Mouse (Mus musculus) hindbrain, embryonic 12.5 days (tissue): ENCODE data around the gene Rsph14. TPM values are rescaled to one million over a fixed set of nuclear protein-coding genes. Genes with fewer than 3 reads are reported as not detected.
"Not testable (repeated sequence)": the region's sequence is repeated elsewhere in the genome, so short reads cannot be mapped to it uniquely, and the experiment has no call there.

Experiments used
- ATAC-seq: fragments of 200-750 bp; cut with Nextera tagmentation; 2 replicates; pipeline ENCODE4 v1.8.0; 2017; ENCODE audit warnings: moderate TSS enrichment; ENCODE audit not compliant: low FRiP score
- H3K27ac ChIP-seq: fragments of 300-500 bp; sonication (generic); 2 replicates; pipeline ENCODE4 v1.5.1; 2016; ENCODE audit warnings: mild to moderate bottlenecking
- H3K27me3 ChIP-seq: fragments of 300-500 bp; sonication (generic); 2 replicates; pipeline ENCODE4 v1.6.1; 2016; ENCODE audit warnings: mild to moderate bottlenecking
- H3K36me3 ChIP-seq: fragments of 300-500 bp; sonication (generic); 2 replicates; pipeline ENCODE4 v1.6.1; 2016; ENCODE audit warnings: mild to moderate bottlenecking
- H3K4me1 ChIP-seq: fragments of 300-500 bp; sonication (generic); 2 replicates; pipeline ENCODE4 v1.6.1; 2016
- H3K4me2 ChIP-seq: fragments of 300-500 bp; sonication (generic); replicated peaks from 2 replicates; pipeline ENCODE4 v1.6.1; 2016; ENCODE audit warnings: mild to moderate bottlenecking
- H3K4me3 ChIP-seq: fragments of 300-500 bp; sonication (generic); 2 replicates; pipeline ENCODE4 v1.5.1; 2016; ENCODE audit warnings: mild to moderate bottlenecking
- H3K9ac ChIP-seq: fragments of 300-500 bp; sonication (generic); 2 replicates; pipeline ENCODE4 v1.6.1; 2016; ENCODE audit warnings: mild to moderate bottlenecking, moderate library complexity
- H3K9me3 ChIP-seq: fragments of 300-500 bp; sonication (generic); replicated peaks from 2 replicates; pipeline ENCODE4 v1.6.1; 2016; ENCODE audit warnings: mild to moderate bottlenecking
- WGBS: fragments of 180-500 bp; shearing (Covaris S2); methylation state at CpG from one replicate; pipeline ENCODE4 v1.1.7; 2016; 5-methylcytosine and 5-hydroxymethylcytosine counted together
- polyA plus RNA-seq: library from polyadenylated mRNA; unstranded; fragments of >200 nt; fragmentation: Nextera tagmentation; extraction: Ambion mirVana; gene quantifications from 2 replicates; pipeline ENCODE4 v1.2.1, GENCODE M21; 2016

Rsph14 gene
- polyA plus RNA-seq, 1 experiment from 2014 or later = 0.67 TPM

DNA sequence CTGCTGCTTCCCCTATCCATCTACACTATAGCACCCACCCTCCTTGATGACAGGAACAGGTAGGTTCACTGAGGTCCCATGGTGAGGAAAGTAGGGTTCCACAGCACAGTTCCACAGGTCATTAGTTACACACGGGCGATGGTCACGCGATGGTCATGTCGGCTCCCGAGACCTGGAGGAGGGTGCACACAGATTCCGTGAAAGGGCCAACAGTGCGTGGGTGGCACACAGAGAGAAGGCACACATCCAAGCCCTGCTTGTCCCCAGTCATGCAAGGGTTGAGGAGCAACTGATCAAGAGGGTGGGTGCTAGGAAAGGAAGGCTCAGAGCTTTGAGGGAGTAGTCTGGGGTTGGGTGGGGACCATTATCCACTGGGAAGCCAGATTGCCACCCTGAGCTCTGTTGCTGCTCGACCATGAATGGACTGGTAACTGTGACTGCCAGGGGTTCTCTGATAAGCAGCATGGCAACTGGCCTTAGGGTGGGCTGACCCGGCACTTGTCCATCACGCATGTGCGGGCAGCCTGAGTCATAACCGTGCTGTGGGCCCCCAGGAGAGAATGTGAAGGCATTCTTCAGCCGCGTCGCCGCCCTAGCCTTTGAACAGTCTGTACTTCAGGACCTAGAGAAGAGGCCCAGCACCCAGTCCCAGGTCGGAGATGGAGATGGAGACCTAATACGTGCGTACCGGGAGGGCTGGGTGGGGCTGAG is 19.1 kb upstream of the Rsph14 start:
- H3K9me3 ChIP-seq = no peaks in the 10 kb centered on the region
- ATAC-seq = no peak
- H3K9ac ChIP-seq = no peak overlapping the region
- 95% methylated on average over 21 of the region's 21 CpGs for WGBS
- no peak overlapping the region for H3K4me2 ChIP-seq
- peaks cover 11% of the 10 kb centered on the region for H3K4me1 ChIP-seq
- no peak overlapping the region for H3K27ac ChIP-seq
- no peaks in the 10 kb centered on the region for H3K36me3 ChIP-seq
- H3K4me3 ChIP-seq = no peak overlapping the region
- no peaks in the 10 kb centered on the region; the same call in 1 of the 2 replicates for H3K27me3 ChIP-seq

DNA sequence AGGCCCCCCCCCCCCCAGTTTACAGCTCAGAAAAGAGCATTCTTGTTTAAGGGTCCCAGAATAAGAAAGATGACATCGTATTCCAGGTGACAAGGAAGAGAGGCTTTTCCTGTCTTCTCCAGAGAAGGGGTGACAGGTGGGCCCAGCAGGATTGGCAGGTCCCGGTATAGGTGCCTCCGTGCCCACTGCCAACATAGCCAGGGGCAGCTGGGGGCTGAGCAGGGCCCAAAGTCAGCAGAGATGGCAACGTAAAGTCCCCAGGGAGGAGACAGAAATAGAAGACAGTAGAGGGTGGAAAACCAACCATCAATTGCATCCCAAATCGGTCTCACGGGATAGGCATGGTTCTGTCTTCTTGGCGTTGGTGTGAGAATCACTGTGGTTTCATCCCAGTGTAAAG is 16.3 kb upstream of the Rsph14 start:
- no peaks in the 10 kb centered on the region for H3K9me3 ChIP-seq
- 91% methylated on average over 7 of the region's 7 CpGs for WGBS
- no peak overlapping the region for H3K27ac ChIP-seq
- no peak for ATAC-seq
- H3K9ac ChIP-seq = no peak overlapping the region
- peaks cover 7% of the 10 kb centered on the region; the same call in 1 of the 2 replicates for H3K36me3 ChIP-seq
- H3K4me3 ChIP-seq = no peak overlapping the region
- no peak overlapping the region for H3K4me2 ChIP-seq
- no peaks in the 10 kb centered on the region for H3K27me3 ChIP-seq
- H3K4me1 ChIP-seq = 0 out of 2 replicates have a peak, but pooled peaks cover 4% of the 10 kb centered on the region

DNA sequence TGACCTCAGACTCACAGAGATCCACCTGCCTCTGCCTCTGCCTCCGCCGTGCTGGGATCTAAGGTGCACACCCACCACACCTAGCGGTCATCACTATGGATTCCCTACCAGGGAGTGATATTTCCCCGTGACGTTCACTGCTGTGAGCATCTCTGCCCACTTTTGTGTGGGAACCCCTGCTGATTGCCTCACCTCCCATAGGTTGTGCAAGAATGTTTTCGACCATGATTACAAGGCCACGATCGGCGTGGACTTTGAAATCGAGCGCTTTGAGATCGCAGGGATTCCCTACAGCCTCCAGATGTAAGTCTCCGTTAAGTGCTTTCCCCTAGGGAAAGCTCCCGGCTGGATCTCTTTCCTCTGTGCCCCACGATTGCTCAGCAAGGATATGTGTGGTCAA is 13.4 kb upstream of the Rsph14 start:
- Histone ChIP-seq H3K27me3 (no peaks in the 10 kb centered on the region), H3K4me2 (no peak overlapping the region), H3K4me3 (no peak overlapping the region), H3K27ac (no peak overlapping the region), H3K9me3 (no peaks in the 10 kb centered on the region), H3K36me3 (peaks cover 7% of the 10 kb centered on the region; the same call in 1 of the 2 replicates), H3K9ac (no peak overlapping the region), H3K4me1 (0 out of 2 replicates have a peak, but pooled peaks cover 5% of the 10 kb centered on the region)
- WGBS = 91% methylated on average over 15 of the region's 15 CpGs
- no peak for ATAC-seq

DNA sequence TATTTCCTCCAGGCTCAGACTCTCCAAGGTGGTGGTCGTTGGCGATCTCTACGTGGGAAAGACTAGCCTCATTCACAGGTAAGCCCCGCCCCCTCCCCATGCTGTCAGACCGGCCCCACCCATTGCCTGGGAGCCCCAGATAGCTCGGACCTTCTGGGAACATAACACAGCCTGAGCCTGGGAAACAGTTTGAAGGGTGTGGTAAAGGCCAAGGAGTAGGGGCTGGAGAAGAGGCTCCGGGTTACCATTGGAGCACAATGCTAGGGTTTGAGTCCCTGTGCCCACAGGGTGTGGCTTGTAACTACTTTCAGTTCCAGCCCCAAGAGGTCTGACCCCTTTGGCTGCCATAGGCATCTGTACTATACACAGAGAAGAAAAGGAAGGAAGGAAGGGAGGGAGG is 12.1 kb upstream of the Rsph14 start:
- H3K27me3 ChIP-seq = no peaks in the 10 kb centered on the region
- H3K4me2 ChIP-seq = no peak overlapping the region
- WGBS = 39% methylated on average over 7 of the region's 7 CpGs
- peak; percentile 36; the same call in 1 of the 2 replicates for ATAC-seq
- H3K36me3 ChIP-seq = peaks cover 7% of the 10 kb centered on the region; the same call in 1 of the 2 replicates
- H3K4me3 ChIP-seq = no peak overlapping the region
- no peak overlapping the region for H3K9ac ChIP-seq
- 0 out of 2 replicates have a peak, but pooled peaks cover 5% of the 10 kb centered on the region for H3K4me1 ChIP-seq
- no peaks in the 10 kb centered on the region for H3K9me3 ChIP-seq
- no peak overlapping the region for H3K27ac ChIP-seq

DNA sequence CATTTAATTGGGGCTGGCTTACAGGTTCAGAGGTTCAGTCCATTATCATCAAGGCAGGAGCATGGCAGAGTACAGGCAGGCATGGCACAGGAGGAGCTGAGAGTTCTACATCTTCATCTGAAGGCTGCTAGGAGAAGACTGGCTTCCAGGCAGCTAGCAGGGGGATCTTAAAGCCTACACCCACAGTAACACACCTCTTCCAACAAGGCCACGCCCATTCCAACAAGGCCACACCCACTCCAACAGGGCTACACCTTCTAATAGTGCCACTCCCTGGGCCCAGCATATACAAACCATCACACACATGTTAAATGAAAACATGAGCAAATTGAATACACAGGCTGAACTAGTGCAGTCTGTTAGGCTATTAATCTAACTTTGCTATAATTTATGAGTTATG is 9.7 kb upstream of the Rsph14 start:
- H3K4me3 ChIP-seq, H3K9me3 ChIP-seq, H3K27me3 ChIP-seq, H3K9ac ChIP-seq, H3K4me2 ChIP-seq, H3K27ac ChIP-seq, ATAC-seq, H3K36me3 ChIP-seq: not testable (repeated sequence)
- 8% methylated on average over 1 of the region's 1 CpGs for WGBS
- H3K4me1 ChIP-seq = peaks cover 23% of the 10 kb centered on the region

DNA sequence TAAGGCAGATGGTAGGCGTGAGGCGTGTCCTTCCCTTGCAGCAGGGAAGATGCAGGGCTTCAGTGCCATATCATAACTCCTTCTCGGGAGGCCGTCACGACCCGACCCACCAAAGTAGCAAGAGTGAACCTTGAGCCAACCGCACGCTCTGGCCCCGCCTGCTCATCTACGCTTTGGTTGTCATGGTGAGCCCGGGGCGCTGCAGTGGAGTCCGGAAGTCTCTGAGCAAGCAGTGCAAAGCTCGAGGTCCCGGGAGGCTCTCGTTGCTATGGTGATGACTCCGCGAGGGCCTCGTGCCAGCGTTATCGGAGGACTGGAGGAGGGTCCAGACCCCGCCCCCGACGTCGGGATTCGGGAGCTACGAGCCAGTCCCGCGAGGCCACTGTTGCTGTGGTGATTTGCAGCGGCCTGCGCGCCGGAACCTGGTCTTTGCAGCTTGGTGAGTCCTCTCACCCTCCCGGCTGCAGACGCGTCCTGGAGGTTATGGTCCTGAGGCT is 4.5 kb upstream of the Rsph14 start, which contains the start of gene Rab36:
Rab36 (plus strand) TSS at position 176 of the 497 bp plus-strand sequence.
- peak within 1 kb of the TSS; percentile 79 for H3K4me2 ChIP-seq
- H3K9ac ChIP-seq = peak within 1 kb of the TSS; percentile 52
- H3K27ac ChIP-seq = peak within 1 kb of the TSS; percentile 91
- under 1% methylated on average over 36 of the region's 36 CpGs for WGBS
- no peaks in the 10 kb centered on the region for H3K9me3 ChIP-seq
- peaks cover 48% of the 10 kb centered on the region for H3K4me1 ChIP-seq
- no peaks in the 10 kb centered on the region for H3K36me3 ChIP-seq
- no peaks in the 10 kb centered on the region for H3K27me3 ChIP-seq
- ATAC-seq = peak; percentile 94
- H3K4me3 ChIP-seq = peak within 1 kb of the TSS; percentile 39

DNA sequence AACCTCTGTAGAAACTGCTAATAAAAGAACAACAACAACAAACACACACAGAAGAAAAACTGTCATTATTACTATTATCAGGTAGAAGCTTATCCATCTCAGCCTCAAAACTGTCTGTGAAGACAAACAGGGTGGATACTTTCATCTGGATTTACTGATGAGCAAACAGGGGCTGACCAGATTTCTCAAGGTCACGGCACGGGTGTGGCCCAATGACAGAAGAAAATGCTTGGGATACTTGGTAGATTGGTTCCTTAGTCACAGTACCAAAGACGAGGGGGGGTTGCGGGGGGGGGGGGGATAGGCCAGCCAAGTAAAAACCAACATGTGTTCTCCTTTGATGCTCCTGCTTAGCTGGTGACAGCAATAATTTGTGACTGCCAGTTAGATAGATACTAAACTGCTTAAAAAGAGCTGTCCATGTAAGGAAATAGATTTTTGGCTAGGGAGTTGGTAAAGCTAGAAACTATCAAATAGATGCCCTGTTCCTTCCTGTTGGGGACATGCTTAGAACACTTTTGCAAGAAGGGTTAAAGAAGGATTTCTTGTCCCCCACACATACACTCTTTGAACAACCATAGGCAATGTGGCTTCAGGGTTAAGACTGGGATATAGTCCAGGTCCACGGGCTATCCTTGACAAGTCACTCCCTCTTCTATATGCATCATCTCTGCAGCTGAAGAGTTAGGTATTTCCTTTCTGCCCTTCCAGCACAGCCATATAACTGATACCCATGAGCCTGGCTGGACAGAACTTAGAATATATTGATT is 856 bp downstream of the Rsph14 start:
- no peaks in the 10 kb centered on the region for H3K27me3 ChIP-seq
- H3K4me1 ChIP-seq = peaks cover 26% of the 10 kb centered on the region
- H3K9me3 ChIP-seq = no peaks in the 10 kb centered on the region
- H3K27ac ChIP-seq = no peak overlapping the region
- no peak overlapping the region for H3K4me2 ChIP-seq
- 75% methylated on average over 5 of the region's 5 CpGs for WGBS
- H3K4me3 ChIP-seq = no peak overlapping the region
- H3K9ac ChIP-seq = no peak overlapping the region
- no peak for ATAC-seq
- H3K36me3 ChIP-seq = no peaks in the 10 kb centered on the region

DNA sequence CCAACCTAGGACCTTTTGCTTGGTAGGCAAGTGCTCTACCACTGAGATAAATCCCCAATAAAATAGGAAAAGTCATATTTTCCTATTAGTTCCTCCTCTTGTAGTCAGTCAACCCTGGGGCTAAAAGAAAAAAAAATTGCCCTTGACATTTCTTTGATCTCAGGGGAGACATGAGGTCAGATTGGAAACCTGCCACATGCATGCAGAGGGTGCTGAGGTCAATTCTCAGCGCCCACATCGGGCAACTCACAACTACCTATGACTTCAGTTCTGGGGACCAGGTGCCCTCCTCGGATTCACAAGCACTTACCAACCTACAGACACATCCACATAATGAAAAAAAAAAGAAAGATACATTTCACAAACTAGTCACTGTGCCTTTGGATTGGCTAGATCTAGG is 2.2 kb downstream of the Rsph14 start:
- H3K4me1 ChIP-seq = peaks cover 16% of the 10 kb centered on the region
- no peak overlapping the region for H3K4me3 ChIP-seq
- H3K9me3 ChIP-seq = no peaks in the 10 kb centered on the region
- WGBS = 76% methylated on average over 3 of the region's 3 CpGs
- no peak overlapping the region for H3K9ac ChIP-seq
- H3K27me3 ChIP-seq = no peaks in the 10 kb centered on the region
- H3K4me2 ChIP-seq = no peak overlapping the region
- no peaks in the 10 kb centered on the region for H3K36me3 ChIP-seq
- no peak overlapping the region for H3K27ac ChIP-seq
- no peak for ATAC-seq

DNA sequence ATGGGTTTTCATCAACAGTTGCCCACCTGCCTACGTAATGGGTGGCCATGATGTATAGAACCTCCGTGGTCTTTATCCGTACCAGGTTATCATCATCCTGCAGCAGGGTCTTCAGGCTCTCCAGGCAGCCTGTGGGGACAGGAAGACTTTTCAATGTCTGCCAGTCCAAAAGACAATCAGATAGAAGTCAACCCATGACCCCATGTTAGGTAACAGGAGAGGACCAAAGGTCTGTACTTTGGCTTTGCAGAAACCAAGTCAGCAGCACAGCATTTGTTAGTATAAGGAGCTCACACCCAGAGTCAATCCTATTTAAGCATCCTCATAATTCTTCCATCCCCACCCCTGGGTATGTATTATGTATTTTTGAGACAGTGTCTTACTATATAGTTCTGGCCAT is 2.7 kb downstream of the Rsph14 start:
- 94% methylated on average over 3 of the region's 3 CpGs for WGBS
- Histone ChIP-seq H3K4me2 (no peak overlapping the region), H3K4me3 (no peak overlapping the region), H3K9ac (no peak overlapping the region), H3K9me3 (no peaks in the 10 kb centered on the region), H3K27ac (no peak overlapping the region), H3K36me3 (no peaks in the 10 kb centered on the region), H3K4me1 (peaks cover 16% of the 10 kb centered on the region), H3K27me3 (no peaks in the 10 kb centered on the region)
- no peak for ATAC-seq

DNA sequence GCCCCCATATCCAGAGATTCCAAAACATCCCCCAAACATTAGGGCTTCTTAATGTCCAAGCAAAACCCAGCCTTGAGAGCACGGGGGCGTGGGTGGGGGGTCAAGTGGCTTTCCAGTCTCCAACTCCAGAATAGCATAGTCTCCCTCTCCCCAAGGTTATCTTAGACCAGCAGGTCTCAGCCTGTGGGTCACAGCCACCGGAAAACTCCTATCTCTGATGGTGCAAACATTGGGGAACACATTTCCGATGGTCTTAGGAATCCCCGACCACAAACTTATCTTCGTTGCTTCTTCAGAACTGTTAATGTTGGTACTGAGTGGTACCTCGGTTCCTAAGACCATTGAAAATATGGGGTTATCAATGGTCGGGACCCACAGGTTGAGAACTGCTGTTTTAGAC is 3.6 kb downstream of the Rsph14 start:
- 94% methylated on average over 8 of the region's 8 CpGs for WGBS
- Histone ChIP-seq H3K4me2 (no peak overlapping the region), H3K36me3 (no peaks in the 10 kb centered on the region), H3K4me3 (no peak overlapping the region), H3K27ac (no peak overlapping the region), H3K9me3 (no peaks in the 10 kb centered on the region), H3K9ac (no peak overlapping the region), H3K4me1 (peaks cover 16% of the 10 kb centered on the region), H3K27me3 (no peaks in the 10 kb centered on the region)
- ATAC-seq = no peak

DNA sequence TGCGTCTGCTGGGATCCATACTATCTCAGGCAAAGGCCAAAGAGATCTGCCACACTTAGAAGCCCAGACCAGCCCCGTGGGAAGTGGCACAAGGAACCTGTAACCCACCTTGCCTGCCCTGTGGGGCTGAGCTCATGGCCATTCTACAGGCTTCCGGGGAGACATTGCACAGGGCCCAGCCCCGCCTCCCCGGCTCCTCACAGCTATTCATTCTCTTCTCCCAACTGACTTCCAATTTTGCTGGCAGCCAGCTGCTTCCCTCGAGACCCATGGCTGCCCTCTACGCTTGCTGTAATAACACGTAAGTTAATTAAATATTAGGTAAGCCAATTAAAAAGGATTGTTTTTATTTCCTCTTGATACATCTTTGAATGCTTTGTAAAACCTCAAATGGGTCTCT is 5.9 kb downstream of the Rsph14 start:
- no peak for ATAC-seq

DNA sequence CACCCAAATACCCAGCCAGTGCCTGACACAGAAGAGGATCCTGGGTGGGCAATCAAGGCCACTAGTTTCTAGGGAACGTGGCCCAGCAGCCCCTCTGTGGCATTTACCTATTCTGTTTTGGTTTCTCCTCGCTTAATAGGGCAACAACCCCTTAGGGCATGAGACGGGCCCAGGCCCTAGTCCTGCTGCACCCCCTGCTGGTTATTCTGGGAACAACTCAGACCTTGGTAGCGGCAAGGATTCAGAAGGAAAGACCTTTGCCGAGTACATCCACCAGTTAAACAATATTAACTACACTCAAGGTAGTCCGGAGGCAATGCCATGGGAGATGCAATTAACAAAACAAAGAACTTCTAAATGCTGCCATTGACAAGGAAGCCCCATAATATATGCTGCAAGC is 11.2 kb downstream of the Rsph14 start:
- H3K36me3 ChIP-seq = no peaks in the 10 kb centered on the region
- H3K4me3 ChIP-seq = no peak overlapping the region
- no peaks in the 10 kb centered on the region for H3K4me1 ChIP-seq
- H3K27ac ChIP-seq = no peak overlapping the region
- peak; percentile 63 for ATAC-seq
- no peak overlapping the region for H3K4me2 ChIP-seq
- no peak overlapping the region for H3K9ac ChIP-seq
- no peaks in the 10 kb centered on the region; the same call in 1 of the 2 replicates for H3K9me3 ChIP-seq
- peaks cover 4% of the 10 kb centered on the region; the same call in 1 of the 2 replicates for H3K27me3 ChIP-seq
- WGBS = 16% methylated on average over 6 of the region's 6 CpGs

More for the DNA sequence above, 5.9 kb downstream of the Rsph14 start:
- Histone ChIP-seq H3K4me1 (no peaks in the 10 kb centered on the region), H3K36me3 (no peaks in the 10 kb centered on the region), H3K4me3 (no peak overlapping the region), H3K27me3 (peaks cover 3% of the 10 kb centered on the region; the same call in 1 of the 2 replicates), H3K9ac (no peak overlapping the region), H3K4me2 (no peak overlapping the region), H3K9me3 (no peaks in the 10 kb centered on the region; the same call in 1 of the 2 replicates), H3K27ac (no peak overlapping the region)
- 51% methylated on average over 8 of the region's 8 CpGs for WGBS
